Mouse (Mus musculus): ENCODE measurements around the gene Cdh23. TPM values are rescaled to one million over a fixed set of nuclear protein-coding genes. Genes with fewer than 3 reads are reported as not detected.
A peak's percentile ranks its signal among the peaks of the same experiment; 100 is the strongest.

Cdh23 gene
- polyA plus RNA-seq, 1 experiment from 2014 or later: 0.53 TPM

DNA sequence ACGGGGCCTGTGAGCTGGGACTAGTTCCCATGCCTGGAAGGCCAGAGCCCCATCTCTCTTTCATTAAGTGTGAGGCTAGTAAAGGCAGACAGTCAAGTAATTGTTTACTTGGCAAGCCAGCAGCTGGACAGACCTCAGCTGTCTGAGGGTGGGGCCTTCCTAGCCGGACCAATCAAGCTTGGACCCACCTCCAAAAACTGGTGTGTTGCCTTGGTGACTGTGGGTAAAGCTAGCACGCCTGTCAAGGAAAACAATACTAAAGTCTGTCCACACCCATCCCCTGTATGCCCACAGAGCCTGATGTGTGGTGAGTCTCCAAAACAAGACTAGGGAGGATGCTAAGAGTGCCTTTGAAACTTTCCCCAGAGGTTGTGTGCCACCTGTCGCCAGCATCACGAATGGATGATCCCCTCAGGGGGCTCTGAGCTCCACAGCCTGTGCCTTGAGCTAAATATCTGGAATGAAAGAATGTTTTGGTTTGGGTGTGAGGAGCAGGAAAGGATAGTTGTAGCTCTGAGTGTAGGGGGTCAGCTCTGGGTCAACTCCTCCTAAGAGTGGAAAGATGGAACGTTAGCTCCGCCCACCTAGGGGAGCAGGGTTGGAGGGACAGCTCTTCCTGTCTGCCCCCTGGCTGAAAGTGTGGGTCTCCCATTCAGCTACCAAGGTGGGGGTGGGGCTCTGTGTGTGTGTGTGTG, 344.4 kb downstream of the Cdh23 start:
- DNase-seq (ENCODE audit: low spot score): peak; percentile 84
- WGBS: 31% methylated on average over 7 of the region's 7 CpGs
- Histone ChIP-seq H3K27me3 (ENCODE audit: insufficient read depth, poor library complexity, severe bottlenecking) (peaks cover 13% of the 10 kb centered on the region; the same call in 1 of the 2 replicates), H3K9me3 (no peaks in the 10 kb centered on the region), H3K27ac (peak overlapping the region; percentile 74), H3K36me3 (no peaks in the 10 kb centered on the region), H3K4me3 (no peak overlapping the region), H3K4me1 (peaks cover 81% of the 10 kb centered on the region)

DNA sequence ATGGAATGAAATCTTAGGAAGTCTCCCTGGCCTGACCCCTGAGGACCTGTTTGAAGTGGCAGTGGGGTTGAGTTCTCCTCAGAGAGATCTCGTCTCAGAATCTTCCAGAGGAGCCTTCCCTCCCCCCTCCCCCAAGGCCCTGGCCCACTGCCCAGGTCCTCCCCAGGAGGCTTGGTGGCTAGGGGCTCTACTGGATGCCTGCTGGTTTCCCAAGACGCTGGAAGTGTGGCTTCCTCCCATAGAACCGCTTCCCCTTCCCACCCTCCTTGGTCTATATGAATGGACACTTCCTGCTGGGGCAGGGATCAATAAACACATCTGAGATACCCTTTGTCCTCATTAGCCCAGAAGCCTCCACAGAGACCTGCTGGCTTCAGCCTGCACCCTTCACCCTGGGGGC, 345.0 kb downstream of the Cdh23 start:
- WGBS: 33% methylated on average over 3 of the region's 3 CpGs
- peaks cover 88% of the 10 kb centered on the region for H3K4me1 ChIP-seq
- no peak overlapping the region for H3K4me3 ChIP-seq
- H3K36me3 ChIP-seq: no peaks in the 10 kb centered on the region
- peak overlapping the region; percentile 74 for H3K27ac ChIP-seq
- H3K27me3 ChIP-seq (ENCODE audit: insufficient read depth, poor library complexity, severe bottlenecking): peaks cover 13% of the 10 kb centered on the region; the same call in 1 of the 2 replicates
- H3K9me3 ChIP-seq: no peaks in the 10 kb centered on the region
- no peak for DNase-seq (ENCODE audit: low spot score)

DNA sequence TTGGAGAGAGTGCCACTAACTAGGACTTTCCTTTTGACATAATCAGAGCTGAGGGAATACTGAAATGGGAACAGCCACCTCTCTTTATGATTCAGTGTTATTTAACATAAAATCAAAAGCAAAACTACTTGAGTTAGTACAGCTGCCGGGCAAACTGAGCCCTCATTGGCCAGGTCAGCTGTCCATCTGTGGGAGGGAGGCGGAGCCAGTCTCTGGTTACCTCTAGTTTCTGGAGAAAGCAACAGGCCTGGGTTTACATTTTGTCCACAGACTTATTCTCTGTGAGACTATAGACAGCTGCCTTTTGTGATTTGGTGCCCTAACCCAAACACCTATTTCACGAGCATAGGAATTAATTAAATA, 345.5 kb downstream of the Cdh23 start:
- Histone ChIP-seq H3K27ac (peak overlapping the region; percentile 74), H3K4me1 (peaks cover 89% of the 10 kb centered on the region), H3K9me3 (no peaks in the 10 kb centered on the region), H3K27me3 (ENCODE audit: insufficient read depth, poor library complexity, severe bottlenecking) (peaks cover 13% of the 10 kb centered on the region; the same call in 1 of the 2 replicates), H3K4me3 (peak overlapping the region; percentile 40), H3K36me3 (no peaks in the 10 kb centered on the region)
- peak; percentile 88 for DNase-seq (ENCODE audit: low spot score)
- 39% methylated on average over 3 of the region's 3 CpGs for WGBS

- WGBS: 49% methylated on average over 5 of the region's 5 CpGs
- H3K27ac ChIP-seq: no peak overlapping the region
- peaks cover 84% of the 10 kb centered on the region for H3K4me1 ChIP-seq
- H3K9me3 ChIP-seq: no peaks in the 10 kb centered on the region
- H3K36me3 ChIP-seq: no peaks in the 10 kb centered on the region
- peak overlapping the region; percentile 40 for H3K4me3 ChIP-seq
- DNase-seq (ENCODE audit: low spot score): no peak
- peaks cover 13% of the 10 kb centered on the region; the same call in 1 of the 2 replicates for H3K27me3 ChIP-seq (ENCODE audit: insufficient read depth, poor library complexity, severe bottlenecking)
Observed at GRCm38 (mm10) chr10:60350077-60350804, 346.0 kb downstream of the Cdh23 start.

DNA sequence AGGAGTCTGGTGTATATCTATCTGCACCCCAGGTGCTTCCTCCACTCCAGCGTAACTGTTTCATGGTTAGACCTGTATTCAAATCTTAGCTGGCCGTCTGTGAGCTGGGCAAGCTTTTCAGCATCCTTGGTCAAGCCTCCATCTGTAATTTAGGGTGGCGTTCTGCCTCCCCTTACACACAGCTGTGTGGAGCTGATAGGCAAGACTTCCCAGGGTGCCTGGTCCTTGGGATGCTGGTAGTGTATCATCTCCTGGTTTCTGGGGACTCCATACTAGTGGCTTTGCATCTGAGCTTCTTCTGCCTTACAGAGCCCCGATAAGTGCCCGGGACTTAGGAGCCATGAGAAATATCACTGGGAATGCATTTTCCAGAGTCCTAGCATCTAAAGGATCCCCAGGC, 346.6 kb downstream of the Cdh23 start:
- no peak overlapping the region for H3K4me3 ChIP-seq
- H3K36me3 ChIP-seq: no peaks in the 10 kb centered on the region
- DNase-seq (ENCODE audit: low spot score): no peak
- peaks cover 13% of the 10 kb centered on the region; the same call in 1 of the 2 replicates for H3K27me3 ChIP-seq (ENCODE audit: insufficient read depth, poor library complexity, severe bottlenecking)
- no peak overlapping the region for H3K27ac ChIP-seq
- H3K9me3 ChIP-seq: no peaks in the 10 kb centered on the region
- WGBS: 80% methylated on average over 5 of the region's 5 CpGs
- H3K4me1 ChIP-seq: peaks cover 78% of the 10 kb centered on the region

GRCm38 (mm10) chr10:60349056-60349455, 347.2 kb downstream of the Cdh23 start:
- H3K9me3 ChIP-seq: no peaks in the 10 kb centered on the region
- peak overlapping the region; percentile 26; the same call in 1 of the 2 replicates for H3K27ac ChIP-seq
- H3K27me3 ChIP-seq (ENCODE audit: insufficient read depth, poor library complexity, severe bottlenecking): peaks cover 13% of the 10 kb centered on the region; the same call in 1 of the 2 replicates
- H3K36me3 ChIP-seq: no peaks in the 10 kb centered on the region
- no peak overlapping the region for H3K4me3 ChIP-seq
- peaks cover 74% of the 10 kb centered on the region for H3K4me1 ChIP-seq
- no peak for DNase-seq (ENCODE audit: low spot score)
- WGBS: 34% methylated on average over 6 of the region's 6 CpGs

DNA sequence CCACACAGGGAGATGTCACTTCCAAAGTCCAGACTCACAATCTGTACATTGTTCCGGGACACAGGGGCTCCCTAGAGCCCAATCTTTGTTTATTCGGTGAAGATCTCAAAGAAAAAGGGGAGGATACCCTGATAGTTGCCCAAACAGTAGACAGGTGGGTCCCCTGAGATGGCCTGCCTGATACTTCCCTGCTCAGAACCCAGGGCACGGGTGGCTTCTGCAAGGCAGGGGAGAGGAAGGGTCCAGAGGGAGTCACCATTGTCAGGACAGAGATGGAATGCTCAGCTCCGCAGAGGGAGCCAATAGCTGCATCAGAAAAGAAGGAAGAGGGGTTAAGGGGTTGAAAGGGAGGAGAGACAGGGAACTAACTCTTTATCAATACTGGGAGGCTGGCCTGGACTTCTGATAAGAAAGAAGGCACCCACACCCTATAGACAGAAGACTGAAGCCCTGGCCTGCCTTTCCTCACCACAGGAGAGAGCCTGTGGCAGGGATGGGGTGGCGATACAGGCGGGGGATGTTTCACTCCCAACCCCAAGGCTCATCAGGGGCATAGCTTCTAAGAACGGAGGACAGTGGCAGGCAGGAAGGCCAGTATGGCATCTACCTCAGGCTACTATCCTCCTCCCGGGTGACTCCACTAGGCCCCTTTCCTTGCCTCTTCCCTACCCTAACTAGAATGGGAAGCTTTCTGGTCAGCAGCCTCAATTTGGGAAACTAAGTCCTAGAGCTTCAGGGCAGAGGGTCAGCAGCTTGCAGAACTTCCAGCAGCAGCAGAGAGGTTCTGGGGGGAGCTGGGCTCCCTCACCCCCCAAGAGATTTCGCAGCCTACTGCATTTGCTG, 348.3 kb downstream of the Cdh23 start:
- peaks cover 73% of the 10 kb centered on the region for H3K4me1 ChIP-seq

DNA sequence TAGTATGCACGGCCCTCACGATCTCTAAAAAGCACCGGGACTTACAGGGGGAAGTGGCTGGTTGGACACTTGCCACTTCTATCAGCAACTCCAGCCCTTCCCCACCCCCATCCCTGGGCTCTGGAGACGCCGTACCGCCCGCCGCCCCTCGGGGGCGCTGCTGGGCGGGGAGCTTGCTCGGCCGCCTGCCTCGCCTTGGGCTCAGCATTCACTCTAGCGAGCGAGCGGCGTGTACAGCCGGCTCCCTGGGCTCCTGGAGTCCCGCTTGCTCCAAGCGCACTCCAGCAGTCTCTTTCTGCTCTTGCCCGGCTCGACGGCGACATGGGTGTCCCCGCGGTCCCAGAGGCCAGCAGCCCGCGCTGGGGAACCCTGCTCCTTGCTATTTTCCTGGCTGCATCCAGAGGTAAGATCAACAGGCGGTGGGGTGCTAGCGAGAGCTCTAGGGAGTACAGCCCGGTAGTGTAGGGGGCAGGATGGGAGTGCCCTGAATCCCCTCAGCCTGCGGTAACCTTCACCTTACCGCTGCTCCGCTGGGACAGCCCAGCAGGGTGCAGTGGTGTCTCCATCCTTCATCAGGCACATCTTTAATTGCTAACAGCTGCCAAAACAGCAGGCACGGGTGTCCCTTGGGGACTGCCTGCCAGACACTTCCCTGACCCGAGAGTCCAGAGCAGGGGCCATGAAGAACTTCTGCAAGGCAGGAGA, 349.4 kb downstream of the Cdh23 start, which contains the start of gene Vsir:
Vsir (plus strand) TSS at position 151 of the 705 bp plus-strand sequence.
- Histone ChIP-seq H3K9me3 (no peaks in the 10 kb centered on the region), H3K27ac (peak within 1 kb of the TSS; percentile 85), H3K27me3 (ENCODE audit: insufficient read depth, poor library complexity, severe bottlenecking) (peaks cover 13% of the 10 kb centered on the region; the same call in 1 of the 2 replicates), H3K36me3 (no peaks in the 10 kb centered on the region), H3K4me3 (peak within 1 kb of the TSS; percentile 59), H3K4me1 (peaks cover 63% of the 10 kb centered on the region)
- peak; percentile 90 for DNase-seq (ENCODE audit: low spot score)
- WGBS: under 1% methylated on average over 37 of the region's 37 CpGs

More for the DNA sequence above, 348.3 kb downstream of the Cdh23 start:
- 20% methylated on average over 9 of the region's 9 CpGs for WGBS
- Histone ChIP-seq H3K27me3 (ENCODE audit: insufficient read depth, poor library complexity, severe bottlenecking) (peaks cover 13% of the 10 kb centered on the region; the same call in 1 of the 2 replicates), H3K4me3 (peak overlapping the region; percentile 59; the same call in 1 of the 2 replicates), H3K27ac (peak overlapping the region; percentile 54; the same call in 1 of the 2 replicates), H3K36me3 (no peaks in the 10 kb centered on the region), H3K9me3 (no peaks in the 10 kb centered on the region)
- DNase-seq (ENCODE audit: low spot score): no peak

GRCm38 (mm10) chr10:60346056-60346455, 350.2 kb downstream of the Cdh23 start:
- Histone ChIP-seq H3K27me3 (ENCODE audit: insufficient read depth, poor library complexity, severe bottlenecking) (peaks cover 13% of the 10 kb centered on the region; the same call in 1 of the 2 replicates), H3K4me1 (peaks cover 55% of the 10 kb centered on the region), H3K4me3 (no peak overlapping the region), H3K9me3 (no peaks in the 10 kb centered on the region), H3K36me3 (no peaks in the 10 kb centered on the region), H3K27ac (no peak overlapping the region; the same call in 1 of the 2 replicates)
- 69% methylated on average over 4 of the region's 4 CpGs for WGBS
- DNase-seq (ENCODE audit: low spot score): no peak

DNA sequence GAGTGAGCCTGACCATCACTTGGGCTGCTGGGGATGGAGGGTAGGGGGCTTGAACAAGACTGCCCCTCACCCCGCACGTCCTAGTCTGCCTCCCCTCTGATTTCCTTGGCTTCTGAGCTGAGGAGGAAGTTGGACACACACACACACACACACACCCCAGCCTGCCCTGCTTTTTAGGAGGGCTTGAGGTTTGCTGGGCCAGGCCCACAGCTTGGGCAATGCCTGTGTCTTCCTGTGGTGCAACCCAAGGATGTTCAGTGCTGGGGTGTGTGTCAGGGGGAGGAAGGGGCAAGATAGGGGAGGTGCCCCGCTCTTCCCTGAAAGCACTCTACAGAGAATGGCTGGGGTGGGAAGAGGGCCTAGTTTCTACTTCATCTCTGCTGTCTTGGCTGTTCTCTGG, 352.2 kb downstream of the Cdh23 start:
- no peak for DNase-seq (ENCODE audit: low spot score)
- Histone ChIP-seq H3K27me3 (ENCODE audit: insufficient read depth, poor library complexity, severe bottlenecking) (peaks cover 13% of the 10 kb centered on the region; the same call in 1 of the 2 replicates), H3K4me3 (no peak overlapping the region), H3K36me3 (no peaks in the 10 kb centered on the region), H3K27ac (0 out of 2 replicates have a peak overlapping the region, but pooled peaks have one; percentile 18), H3K9me3 (no peaks in the 10 kb centered on the region), H3K4me1 (peaks cover 43% of the 10 kb centered on the region)
- 84% methylated on average over 3 of the region's 3 CpGs for WGBS

- peaks cover 17% of the 10 kb centered on the region for H3K4me1 ChIP-seq
- no peak overlapping the region for H3K4me3 ChIP-seq
- H3K9me3 ChIP-seq: no peaks in the 10 kb centered on the region
- no peaks in the 10 kb centered on the region for H3K36me3 ChIP-seq
- no peak overlapping the region for H3K27ac ChIP-seq
- H3K27me3 ChIP-seq (ENCODE audit: insufficient read depth, poor library complexity, severe bottlenecking): no peaks in the 10 kb centered on the region
- DNase-seq (ENCODE audit: low spot score): no peak
- WGBS: 75% methylated on average over 9 of the region's 9 CpGs
Observed at GRCm38 (mm10) chr10:60341528-60341927, 354.8 kb downstream of the Cdh23 start.

- Histone ChIP-seq H3K36me3 (no peaks in the 10 kb centered on the region), H3K4me1 (peaks cover 16% of the 10 kb centered on the region), H3K27ac (no peak overlapping the region), H3K4me3 (no peak overlapping the region), H3K9me3 (no peaks in the 10 kb centered on the region), H3K27me3 (ENCODE audit: insufficient read depth, poor library complexity, severe bottlenecking) (no peaks in the 10 kb centered on the region)
- 93% methylated on average over 4 of the region's 4 CpGs for whole genome bisulfite sequencing
- DNase-seq (ENCODE audit: low spot score): no peak
Observed at GRCm38 (mm10) chr10:60335021-60335420, 361.3 kb downstream of the Cdh23 start.
